Mouse (Mus musculus): ENCODE measurements around the gene Csnk1g1. TPM values are rescaled to one million over a fixed set of nuclear protein-coding genes. Genes with fewer than 3 reads are reported as not detected.

Csnk1g1 gene
- total and polyA plus RNA-seq, 2 experiments from 2014 or later, result 14.5 to 26.5 TPM

GRCm38 (mm10) chr9:65987021-65987420 is 78.3 kb downstream of the Csnk1g1 start:
- WGBS, result 90% methylated on average over 5 of the region's 5 CpGs
- DNase-seq (no peak), ATAC-seq (no peak)
- H3K4me2 ChIP-seq (ENCODE audit: low read depth), result no peak overlapping the region
- H3K9me3 ChIP-seq (ENCODE audit: low read length), result no peaks in the 10 kb centered on the region
- no peaks in the 10 kb centered on the region for H3K27me3 ChIP-seq (ENCODE audit: insufficient read depth, low read length)
- TF ChIP-seq CTCF (IDR thresholded peaks at IDR 0.05; ENCODE audit: low read depth), result no peak
- H3K36me3 ChIP-seq (ENCODE audit: insufficient read depth), result no peaks in the 10 kb centered on the region
- no peak overlapping the region for H3K9ac ChIP-seq
- no peaks in the 10 kb centered on the region for H3K4me1 ChIP-seq (ENCODE audit: insufficient read depth)
- H3K4me3 ChIP-seq (ENCODE audit: low read depth, low read length), result no peak overlapping the region
- no peak overlapping the region for H3K27ac ChIP-seq (ENCODE audit: low read depth, low read length)

GRCm38 (mm10) chr9:65995603-65996376 is 87.1 kb downstream of the Csnk1g1 start:
- WGBS, result 93% methylated on average over 7 of the region's 7 CpGs

GRCm38 (mm10) chr9:65998965-65999364 is 90.2 kb downstream of the Csnk1g1 start:
- DNase-seq (no peak), ATAC-seq (no peak)
- no peak overlapping the region for H3K4me3 ChIP-seq (ENCODE audit: low read depth, low read length)
- H3K27me3 ChIP-seq (ENCODE audit: insufficient read depth, low read length), result no peaks in the 10 kb centered on the region
- 46% methylated on average over 5 of the region's 5 CpGs for WGBS
- no peaks in the 10 kb centered on the region for H3K4me1 ChIP-seq (ENCODE audit: insufficient read depth)
- no peak overlapping the region for H3K27ac ChIP-seq (ENCODE audit: low read depth, low read length)
- no peak overlapping the region for H3K4me2 ChIP-seq (ENCODE audit: low read depth)
- no peaks in the 10 kb centered on the region for H3K9me3 ChIP-seq (ENCODE audit: low read length)
- TF ChIP-seq CTCF (IDR thresholded peaks at IDR 0.05; ENCODE audit: low read depth), result no peak
- 0 out of 2 replicates have a peak, but pooled peaks cover 8% of the 10 kb centered on the region for H3K36me3 ChIP-seq (ENCODE audit: insufficient read depth)
- no peak overlapping the region for H3K9ac ChIP-seq

More at GRCm38 (mm10) chr9:65995603-65996376, 87.1 kb downstream of the Csnk1g1 start:
- Histone ChIP-seq H3K4me1 (ENCODE audit: insufficient read depth) (no peaks in the 10 kb centered on the region), H3K9me3 (ENCODE audit: low read length) (no peaks in the 10 kb centered on the region), H3K27me3 (ENCODE audit: insufficient read depth, low read length) (no peaks in the 10 kb centered on the region), H3K4me3 (ENCODE audit: low read depth, low read length) (no peak overlapping the region), H3K27ac (ENCODE audit: low read depth, low read length) (no peak overlapping the region), H3K36me3 (ENCODE audit: insufficient read depth) (no peaks in the 10 kb centered on the region), H3K4me2 (ENCODE audit: low read depth) (no peak overlapping the region), H3K9ac (no peak overlapping the region)
- TF ChIP-seq CTCF (IDR thresholded peaks at IDR 0.05; ENCODE audit: low read depth), result no peak
- no peak for ATAC-seq
- no peak for DNase-seq

- H3K4me1 ChIP-seq (ENCODE audit: insufficient read depth), result no peaks in the 10 kb centered on the region
- H3K27ac ChIP-seq (ENCODE audit: low read depth, low read length), result no peak overlapping the region
- H3K9me3 ChIP-seq (ENCODE audit: low read length), result no peaks in the 10 kb centered on the region
- WGBS, result 35% methylated on average over 4 of the region's 4 CpGs
- no peaks in the 10 kb centered on the region for H3K27me3 ChIP-seq (ENCODE audit: insufficient read depth, low read length)
- no peak overlapping the region for H3K9ac ChIP-seq
- ATAC-seq (peak; percentile 68), DNase-seq (peak; percentile 77)
- H3K4me2 ChIP-seq (ENCODE audit: low read depth), result no peak overlapping the region
- H3K36me3 ChIP-seq (ENCODE audit: insufficient read depth), result peaks cover 12% of the 10 kb centered on the region
- TF ChIP-seq CTCF (IDR thresholded peaks at IDR 0.05; ENCODE audit: low read depth), result peak; percentile 69
- H3K4me3 ChIP-seq (ENCODE audit: low read depth, low read length), result no peak overlapping the region
These were observed 95.7 kb downstream of the Csnk1g1 start for GRCm38 (mm10) chr9:66004380-66004779.

GRCm38 (mm10) chr9:66007603-66008202 is 99.0 kb downstream of the Csnk1g1 start:
- Histone ChIP-seq H3K36me3 (ENCODE audit: insufficient read depth) (peaks cover 22% of the 10 kb centered on the region), H3K9me3 (ENCODE audit: low read length) (no peaks in the 10 kb centered on the region), H3K4me3 (ENCODE audit: low read depth, low read length) (no peak overlapping the region), H3K27ac (ENCODE audit: low read depth, low read length) (no peak overlapping the region), H3K4me2 (ENCODE audit: low read depth) (no peak overlapping the region), H3K4me1 (ENCODE audit: insufficient read depth) (no peaks in the 10 kb centered on the region), H3K9ac (no peak overlapping the region), H3K27me3 (ENCODE audit: insufficient read depth, low read length) (no peaks in the 10 kb centered on the region)
- DNase-seq (peak; percentile 19), ATAC-seq (no peak)
- no peak for TF ChIP-seq CTCF (IDR thresholded peaks at IDR 0.05; ENCODE audit: low read depth)
- WGBS, result 50% methylated on average over 7 of the region's 7 CpGs

GRCm38 (mm10) chr9:66020601-66021000 is 111.9 kb downstream of the Csnk1g1 start:
- Histone ChIP-seq H3K9ac (no peak overlapping the region), H3K4me1 (ENCODE audit: insufficient read depth) (no peaks in the 10 kb centered on the region), H3K9me3 (ENCODE audit: low read length) (no peaks in the 10 kb centered on the region), H3K4me2 (ENCODE audit: low read depth) (no peak overlapping the region), H3K36me3 (ENCODE audit: insufficient read depth) (0 out of 2 replicates have a peak, but pooled peaks cover 4% of the 10 kb centered on the region), H3K27me3 (ENCODE audit: insufficient read depth, low read length) (no peaks in the 10 kb centered on the region), H3K27ac (ENCODE audit: low read depth, low read length) (no peak overlapping the region), H3K4me3 (ENCODE audit: low read depth, low read length) (no peak overlapping the region)
- no peak for ATAC-seq
- TF ChIP-seq CTCF (IDR thresholded peaks at IDR 0.05; ENCODE audit: low read depth), result no peak
- DNase-seq, result no peak

GRCm38 (mm10) chr9:66038082-66038481 is 129.4 kb downstream of the Csnk1g1 start:
- WGBS, result 89% methylated on average over 4 of the region's 4 CpGs

More at GRCm38 (mm10) chr9:66038082-66038481, 129.4 kb downstream of the Csnk1g1 start:
- Histone ChIP-seq H3K9me3 (ENCODE audit: low read length) (no peaks in the 10 kb centered on the region), H3K9ac (no peak overlapping the region), H3K4me3 (ENCODE audit: low read depth, low read length) (no peak overlapping the region), H3K27me3 (ENCODE audit: insufficient read depth, low read length) (no peaks in the 10 kb centered on the region), H3K4me1 (ENCODE audit: insufficient read depth) (no peaks in the 10 kb centered on the region), H3K36me3 (ENCODE audit: insufficient read depth) (peaks cover 39% of the 10 kb centered on the region), H3K27ac (ENCODE audit: low read depth, low read length) (no peak overlapping the region), H3K4me2 (ENCODE audit: low read depth) (no peak overlapping the region)
- DNase-seq, result no peak
- no peak for ATAC-seq
- no peak for TF ChIP-seq CTCF (IDR thresholded peaks at IDR 0.05; ENCODE audit: low read depth)
